Mouse (Mus musculus) left cerebral cortex, adult 11 months (tissue): ENCODE measurements at regions not wholly inside any gene's neighbourhood (a gene's known extent, or its start where the extent isn't known, plus 50 kb on each side); places are given as distances from the start of the nearest gene placed in this dataset.

Experiments used
- DNase-seq: peaks from one replicate; pipeline ENCODE4 v3.0.0; 2022; ENCODE audit warnings: low spot score

DNA sequence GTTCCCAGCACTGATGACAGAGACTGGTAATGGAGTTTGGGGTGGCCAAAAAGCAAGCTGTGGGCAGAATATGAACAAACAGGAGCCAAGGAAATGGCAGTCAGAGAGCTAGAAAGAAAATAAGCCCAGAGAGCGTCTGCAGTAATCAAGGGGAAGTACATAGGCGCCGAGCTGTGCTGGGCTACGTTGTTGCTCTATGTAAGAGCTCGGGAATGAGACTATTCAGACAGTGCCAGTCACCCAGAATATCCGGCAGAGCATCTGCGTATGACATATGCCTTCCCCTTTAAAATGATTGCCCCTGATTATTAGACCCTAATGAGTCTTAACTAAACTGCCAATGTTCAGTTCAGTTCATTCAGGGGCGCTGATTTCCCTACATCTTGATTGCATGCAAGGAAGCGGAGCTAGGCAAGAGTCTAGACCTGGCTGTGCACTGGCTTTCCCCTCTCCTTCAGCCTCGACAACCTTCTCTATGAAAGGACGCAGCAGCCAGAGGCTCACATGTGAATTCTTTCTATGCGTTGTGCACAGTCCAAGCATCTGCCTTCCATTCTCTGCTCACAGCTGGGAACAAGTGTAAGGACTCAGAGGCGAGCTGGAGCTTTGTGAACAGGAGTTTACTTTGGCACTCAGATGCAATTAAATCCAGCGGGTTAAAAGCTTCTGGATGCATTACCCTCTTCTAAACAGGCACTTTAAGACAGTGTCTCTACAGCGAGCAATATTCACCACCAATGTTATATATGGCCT, 125.7 kb upstream of the Gdf10 start:
- no peak for DNase-seq

DNA sequence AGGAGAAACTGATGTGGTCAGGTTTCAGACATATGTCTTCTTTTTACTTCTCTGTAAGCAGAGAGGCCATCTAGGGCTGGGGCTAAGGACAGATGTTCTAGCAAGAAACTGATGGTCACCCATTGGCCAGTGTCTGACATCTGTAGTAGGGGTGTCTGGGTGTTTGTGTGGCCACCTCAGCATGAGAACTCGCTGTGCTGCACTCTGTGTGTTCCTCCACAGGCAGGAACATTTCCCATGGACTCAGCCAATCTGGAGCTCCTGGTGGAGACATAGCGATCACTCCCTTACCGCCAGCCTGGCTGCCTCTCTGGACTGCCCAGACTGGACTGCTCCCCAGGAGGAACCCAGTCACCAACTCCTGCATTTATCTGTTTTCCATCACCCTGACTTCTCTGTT, 119.1 kb upstream of the Gdf10 start:
- no peak for DNase-seq

DNA sequence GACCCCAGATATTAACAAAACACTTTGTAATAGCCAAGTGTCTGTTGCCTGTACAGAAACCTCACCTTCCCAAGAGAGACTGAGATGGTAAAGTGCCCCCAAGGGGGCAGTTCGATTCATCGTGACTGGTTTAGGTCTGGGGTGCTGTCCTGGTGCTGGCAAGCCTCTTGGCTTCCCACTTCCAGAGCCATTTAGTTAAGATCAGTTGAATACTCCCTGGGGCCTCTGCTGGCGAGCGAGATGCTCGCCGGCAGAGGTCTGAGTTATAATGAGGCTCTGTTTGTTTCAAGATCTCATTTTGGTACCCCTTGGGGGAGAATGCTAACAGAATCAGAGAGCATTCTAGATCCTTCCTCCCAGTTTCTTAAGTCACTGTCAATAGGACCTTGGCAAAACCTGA, 118.7 kb upstream of the Gdf10 start:
- no peak for DNase-seq

DNA sequence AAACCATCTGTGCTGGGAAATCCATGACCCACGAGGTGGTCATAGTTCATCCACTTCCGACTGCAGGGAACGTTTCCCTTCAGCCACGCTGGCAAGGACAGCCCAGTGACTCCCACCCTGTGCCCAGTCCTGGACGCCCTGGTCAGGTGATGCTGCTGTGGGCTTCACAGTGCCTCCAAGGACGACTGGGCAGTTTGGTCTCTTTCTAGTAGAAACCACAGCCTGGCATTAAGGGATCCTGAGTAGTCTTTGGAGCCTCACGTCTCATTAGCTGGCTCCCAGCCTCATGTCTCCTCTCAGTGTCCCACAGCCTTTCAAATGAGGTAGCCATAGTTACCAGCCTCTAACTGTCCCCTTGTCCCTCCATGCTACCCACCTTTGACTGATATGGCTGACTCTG, 116.2 kb upstream of the Gdf10 start:
- no peak for DNase-seq

DNA sequence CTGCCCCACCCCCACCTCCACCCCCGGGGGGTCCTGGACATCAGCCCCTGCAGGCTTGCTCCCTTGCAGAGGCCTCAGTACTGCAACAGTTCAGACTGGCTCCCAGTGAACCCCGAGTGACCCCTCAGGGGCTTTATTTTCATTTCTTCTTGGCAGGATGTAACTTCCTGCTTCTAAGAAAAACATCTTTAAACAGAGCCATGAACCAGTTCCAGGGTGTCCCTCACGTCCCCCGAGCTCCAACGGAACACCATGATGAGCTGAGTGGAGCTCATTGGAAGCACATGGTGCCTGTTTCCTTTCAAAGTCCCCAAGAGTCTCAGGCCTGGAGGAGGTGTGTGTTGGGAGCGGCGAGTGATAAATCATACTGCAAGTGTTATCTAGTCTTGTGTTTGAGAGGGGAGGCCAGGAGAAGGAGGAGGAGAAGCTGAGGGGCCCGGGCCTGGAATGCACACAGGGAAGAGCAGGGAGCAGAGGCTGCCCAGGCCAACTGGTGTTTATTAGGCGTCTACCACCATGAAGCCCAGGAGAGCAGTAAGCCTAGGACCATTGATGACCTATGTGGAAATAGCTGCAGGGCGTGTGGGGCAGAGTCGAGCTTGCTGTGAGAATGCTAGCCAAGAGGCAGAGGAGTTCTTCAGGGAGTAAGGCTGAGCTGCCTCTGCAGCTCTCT, 114.7 kb upstream of the Gdf10 start:
- no peak for DNase-seq

DNA sequence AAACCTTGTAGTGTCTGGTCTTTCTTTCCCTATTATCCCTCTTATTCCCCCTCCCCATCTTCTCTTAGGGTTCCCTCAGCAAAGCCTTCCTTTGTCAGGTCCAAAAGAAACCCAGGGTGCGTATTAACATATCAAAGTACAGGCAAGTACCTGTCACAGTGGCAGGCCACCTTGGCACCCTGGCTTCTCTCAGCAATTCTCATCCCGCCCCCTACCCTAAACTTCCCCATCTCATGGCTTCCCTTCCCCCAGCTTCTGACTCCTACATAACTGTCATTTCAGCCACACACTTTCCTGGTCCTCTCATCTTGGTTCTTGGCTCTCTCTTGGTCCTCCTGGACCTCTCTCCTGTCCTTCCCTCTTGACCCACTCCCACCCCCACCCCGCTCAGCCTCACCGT, 112.8 kb upstream of the Gdf10 start:
- no peak for DNase-seq

DNA sequence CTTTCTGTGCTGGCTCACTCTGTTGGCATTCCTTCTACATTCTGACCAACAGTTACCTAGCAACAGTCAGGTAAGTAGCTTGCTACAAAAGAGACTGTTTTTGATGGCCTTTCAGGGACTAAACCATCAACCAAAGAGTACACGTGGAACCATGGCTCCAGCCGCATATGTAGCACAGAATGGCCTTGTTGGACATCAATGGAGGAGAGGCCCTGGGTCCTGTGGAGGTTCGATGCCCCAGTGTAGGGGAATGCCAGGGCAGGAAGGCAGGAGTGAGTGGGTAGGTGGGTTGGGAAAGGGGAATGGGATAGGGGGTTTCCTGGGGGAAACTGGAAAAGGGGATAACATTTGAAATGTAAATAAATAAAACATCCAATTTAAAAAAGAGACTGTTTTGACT, 112.1 kb upstream of the Gdf10 start:
- DNase-seq = no peak

DNA sequence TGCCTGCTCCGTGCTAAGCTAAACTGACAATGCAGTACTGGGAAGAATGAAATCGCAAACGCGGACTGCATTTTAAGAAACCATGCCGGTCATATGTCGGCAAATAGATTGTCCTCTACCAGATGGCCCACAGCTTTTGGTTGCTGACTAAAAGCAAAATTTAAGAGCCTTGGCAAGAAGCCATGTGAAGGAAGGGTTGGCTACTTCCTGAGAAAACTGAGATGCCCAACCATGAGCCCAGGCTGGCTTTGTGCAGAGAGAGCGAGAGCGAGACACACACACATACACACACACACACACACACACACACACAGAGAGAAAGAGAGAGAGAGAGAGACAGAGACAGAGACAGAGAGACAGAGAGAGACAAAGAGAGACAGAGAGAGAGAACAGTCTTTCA, 111.1 kb upstream of the Gdf10 start:
- DNase-seq = no peak

DNA sequence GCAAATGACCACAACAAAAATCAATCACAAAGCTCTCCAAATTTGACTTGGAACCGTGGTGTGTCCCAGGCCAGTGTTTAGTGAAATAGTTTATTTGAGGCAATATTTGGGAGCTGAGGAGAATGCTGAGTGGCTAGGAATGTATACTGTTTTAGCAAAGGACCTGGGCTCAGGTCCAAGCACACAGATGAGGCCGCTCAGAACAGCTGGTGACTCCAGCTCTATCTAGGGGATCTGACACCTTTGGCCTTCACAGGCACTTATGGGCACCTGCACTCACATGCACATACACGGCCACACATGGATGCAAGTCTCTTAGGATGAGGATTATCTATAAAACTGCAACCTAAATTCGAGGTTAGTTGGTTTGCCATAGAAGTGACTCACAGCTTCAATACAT, 110.6 kb upstream of the Gdf10 start:
- no peak for DNase-seq

DNA sequence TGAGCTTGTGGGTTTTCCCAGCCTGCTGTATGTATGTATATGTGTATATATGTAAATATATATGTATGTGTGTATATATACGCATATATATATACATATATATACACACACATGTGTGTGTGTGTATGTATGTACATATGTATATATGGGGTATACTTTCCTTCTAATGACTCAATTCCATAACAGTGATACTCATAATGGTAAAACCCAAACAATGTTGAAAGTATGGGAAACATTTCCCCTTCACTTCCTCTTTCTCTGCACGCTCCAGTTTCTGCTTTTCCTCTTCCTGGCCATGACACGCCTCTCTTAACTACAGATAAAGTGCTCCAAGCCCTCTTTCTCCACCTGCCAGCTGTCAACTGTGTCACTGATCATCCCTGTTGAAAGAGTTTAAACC, 110.1 kb upstream of the Gdf10 start:
- no peak for DNase-seq

DNA sequence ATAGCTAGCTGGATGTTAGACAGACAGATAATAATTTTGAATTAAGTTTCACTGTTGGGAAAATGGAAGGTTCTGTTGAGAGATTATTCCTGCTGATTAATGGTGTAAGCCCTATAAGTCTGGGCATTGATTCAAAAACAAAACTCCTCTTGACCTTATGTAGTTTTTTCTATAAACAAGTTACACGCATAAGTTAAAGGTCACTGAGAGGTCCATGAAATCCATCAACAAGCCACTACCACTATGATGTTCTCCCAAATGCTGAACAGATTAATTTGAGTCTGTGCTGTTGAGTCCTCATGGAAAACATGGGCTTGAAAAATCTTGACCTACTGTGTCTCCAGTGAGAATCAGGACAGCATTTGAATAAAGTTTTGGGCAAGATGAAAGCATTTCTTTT, 109.3 kb upstream of the Gdf10 start:
- no peak for DNase-seq

DNA sequence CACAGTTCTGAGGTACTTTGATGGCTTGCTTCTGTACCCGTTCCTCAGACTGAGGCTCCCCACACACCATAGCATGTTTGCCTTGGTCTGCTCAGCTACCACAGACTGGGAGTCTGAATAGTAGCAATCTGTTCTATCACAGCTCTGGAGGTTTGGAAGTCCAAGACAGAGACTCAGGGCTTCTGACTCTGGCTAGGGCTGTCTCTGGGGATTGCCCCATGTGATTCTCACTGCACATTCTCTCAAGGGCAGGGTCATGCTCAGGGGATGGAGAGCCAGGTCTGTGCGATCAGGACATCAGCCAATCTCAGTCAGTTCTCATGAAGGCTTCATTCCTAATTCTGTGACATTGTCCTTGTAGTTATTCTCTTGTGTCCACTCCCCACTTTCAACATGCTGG, 108.8 kb upstream of the Gdf10 start:
- no peak for DNase-seq

DNA sequence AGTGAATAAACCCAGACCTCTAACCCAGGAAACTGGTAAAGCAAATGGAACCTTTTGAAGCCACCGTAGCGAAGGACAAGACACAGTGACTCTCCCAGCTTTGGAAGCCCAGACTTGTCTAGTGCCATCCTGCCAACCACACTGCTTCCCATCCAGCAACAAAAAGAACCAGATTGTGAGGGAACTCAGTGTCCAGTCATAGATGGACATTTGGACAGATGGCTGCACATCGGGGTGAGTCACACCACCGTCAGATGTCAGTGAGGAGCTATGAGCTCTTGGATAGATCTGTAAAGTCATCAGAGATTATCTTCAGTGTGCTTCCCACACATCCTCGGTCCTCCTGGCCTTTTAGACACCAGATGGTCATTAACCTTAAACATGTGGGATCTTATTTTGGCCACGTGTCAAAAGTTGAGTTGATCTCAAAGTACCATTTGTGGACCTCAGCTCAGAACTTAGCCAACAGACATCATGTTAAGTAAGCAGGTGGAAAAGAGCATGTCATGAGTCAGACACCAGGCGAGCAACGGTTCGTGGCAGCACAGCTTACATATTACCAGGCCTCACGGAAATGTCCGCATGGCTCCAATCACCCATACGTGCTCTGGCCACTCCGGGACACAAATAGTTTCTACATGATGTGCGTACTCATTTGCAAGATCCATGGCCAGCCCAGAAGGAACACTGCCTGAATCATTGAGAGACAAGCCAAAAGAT, 102.7 kb upstream of the Gdf10 start:
- no peak for DNase-seq

DNA sequence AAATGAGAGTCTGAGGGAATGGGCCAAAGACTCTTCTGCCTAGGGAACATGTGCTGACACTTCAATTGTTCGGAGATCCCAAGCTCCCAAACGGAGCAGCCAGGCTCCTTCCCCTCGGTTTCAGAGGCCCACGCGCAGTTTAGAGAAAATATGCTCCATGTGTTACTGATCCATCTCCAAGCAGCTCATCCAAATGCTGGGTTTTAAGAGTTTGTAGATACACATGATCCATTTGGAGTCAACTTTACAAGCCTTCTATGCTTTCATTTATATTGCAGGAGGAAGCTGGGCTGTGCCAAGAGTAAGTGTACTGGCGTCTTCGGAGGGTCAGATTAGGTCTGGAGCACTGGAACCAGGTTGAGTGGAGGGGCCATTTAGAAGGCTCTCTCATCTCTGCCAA, 102.0 kb upstream of the Gdf10 start:
- no peak for DNase-seq

DNA sequence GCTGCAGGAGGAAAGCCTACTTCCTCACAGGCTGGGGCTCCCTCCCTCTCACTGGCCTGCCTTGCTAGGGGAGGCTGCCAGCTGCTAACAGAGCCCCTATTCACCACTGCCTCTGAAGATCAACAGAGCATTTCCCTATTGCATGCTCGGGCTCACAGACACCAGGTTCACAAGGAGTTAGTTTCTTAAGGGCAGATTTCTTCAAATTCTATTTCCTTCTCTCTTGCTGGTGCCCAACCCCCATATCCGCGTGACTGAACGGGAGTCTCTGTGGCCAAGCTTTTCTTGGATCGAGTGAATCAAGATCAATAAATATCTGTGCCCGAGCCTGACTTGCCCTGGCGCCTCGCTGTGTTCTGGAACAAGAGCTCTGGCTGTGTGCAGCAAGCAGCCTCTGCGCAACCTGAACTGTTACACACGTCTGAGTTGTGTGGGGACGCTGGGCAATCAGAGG, 98.9 kb upstream of the Gdf10 start:
- peak; percentile 28 for DNase-seq

DNA sequence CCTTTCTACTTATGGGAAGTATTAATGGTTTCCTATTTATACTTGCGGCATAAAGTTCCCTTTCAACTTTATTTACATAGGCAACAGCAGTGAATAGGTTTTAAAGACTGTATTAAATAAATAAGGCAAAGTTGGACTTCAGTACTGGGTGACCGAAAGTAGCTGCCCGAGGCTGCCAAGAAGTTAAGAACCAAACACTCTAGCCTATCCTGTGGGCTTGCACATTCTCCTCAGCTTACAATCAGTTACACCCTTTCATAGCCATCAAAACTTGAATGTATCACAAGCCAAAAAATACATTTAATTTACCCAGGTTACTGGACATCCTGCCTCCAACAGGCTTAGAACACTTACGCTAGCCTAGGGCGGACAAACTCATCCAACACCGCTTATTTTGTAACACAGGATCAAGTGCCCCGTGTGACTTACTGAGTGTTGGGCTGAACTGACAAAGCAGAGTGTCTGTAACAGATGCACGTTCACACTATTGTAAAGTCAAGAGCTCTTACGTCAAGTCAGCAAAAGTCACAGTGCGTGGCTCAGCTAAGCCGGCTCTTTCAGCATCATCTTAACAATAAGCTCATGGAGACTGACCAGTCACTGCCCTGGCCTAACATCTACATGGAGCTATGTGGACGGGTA, 97.3 kb upstream of the Gdf10 start:
- no peak for DNase-seq

DNA sequence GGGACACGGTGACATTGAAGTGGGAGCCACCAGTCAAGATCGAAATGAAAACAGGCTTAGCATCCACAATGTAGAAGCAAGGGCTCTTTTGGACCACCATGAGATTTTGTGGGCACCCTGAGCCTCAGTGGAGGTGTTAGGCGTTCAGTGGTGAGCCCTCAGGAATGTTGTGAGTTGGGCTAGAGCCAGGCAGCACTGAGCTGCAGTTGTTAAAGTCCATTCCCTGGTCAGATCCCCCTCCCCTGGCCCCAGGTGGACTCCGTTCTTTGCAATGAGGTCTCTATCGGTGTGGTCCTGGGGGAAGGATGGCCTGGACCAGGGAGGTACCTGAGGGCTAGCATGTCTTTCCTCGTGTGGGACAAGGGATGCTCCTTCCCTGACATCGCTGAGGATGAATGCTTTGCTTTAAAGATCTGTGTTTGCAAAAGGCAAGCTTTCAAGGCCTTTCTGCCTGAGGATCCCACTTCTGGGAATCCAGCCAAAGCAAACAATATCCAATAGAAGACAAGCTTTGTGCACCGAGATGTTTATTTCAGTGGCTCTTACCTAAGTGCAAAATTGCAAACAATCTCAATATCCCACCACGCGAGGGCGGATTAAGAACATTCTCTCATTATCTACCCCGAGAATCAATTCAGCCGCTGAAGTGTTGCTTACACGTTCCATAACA, 90.6 kb upstream of the Gdf10 start:
- no peak for DNase-seq

DNA sequence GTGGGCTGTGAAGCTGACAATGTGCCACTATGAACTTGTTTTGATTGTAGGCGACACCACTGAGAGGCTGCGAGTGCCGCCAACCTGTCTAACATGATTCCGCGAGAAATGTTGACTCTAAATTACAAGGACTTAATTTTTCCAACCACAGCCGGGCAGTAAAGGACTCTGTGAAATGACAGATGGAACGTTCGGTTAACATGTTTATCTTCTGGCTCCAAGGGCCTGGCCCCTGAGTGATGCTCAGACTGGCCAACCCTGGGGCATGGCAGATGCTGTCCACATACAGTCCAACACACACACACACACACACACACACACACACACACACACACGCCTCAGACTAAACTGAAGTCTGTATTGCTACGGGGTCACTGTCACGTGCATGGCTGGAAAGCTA, 87.0 kb upstream of the Gdf10 start:
- no peak for DNase-seq

DNA sequence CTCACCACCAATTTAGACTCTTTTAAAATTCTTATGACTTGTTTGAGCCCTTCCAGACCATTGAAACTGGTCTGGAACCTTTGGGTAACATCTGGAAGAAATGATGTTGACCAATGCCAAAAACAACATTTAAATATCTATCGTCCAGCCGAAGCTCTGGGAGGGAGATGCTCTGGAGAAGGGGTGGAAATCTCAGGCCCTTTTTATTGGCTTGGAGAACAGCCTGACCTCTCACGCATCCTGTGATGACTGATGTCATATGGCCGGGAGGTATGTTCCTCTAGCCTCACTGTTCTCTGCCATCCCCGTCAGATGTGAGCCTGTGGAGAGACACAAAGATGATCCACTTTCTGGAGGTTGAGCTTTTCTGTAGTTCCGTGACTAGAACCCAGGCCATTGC, 81.6 kb upstream of the Gdf10 start:
- DNase-seq = no peak

DNA sequence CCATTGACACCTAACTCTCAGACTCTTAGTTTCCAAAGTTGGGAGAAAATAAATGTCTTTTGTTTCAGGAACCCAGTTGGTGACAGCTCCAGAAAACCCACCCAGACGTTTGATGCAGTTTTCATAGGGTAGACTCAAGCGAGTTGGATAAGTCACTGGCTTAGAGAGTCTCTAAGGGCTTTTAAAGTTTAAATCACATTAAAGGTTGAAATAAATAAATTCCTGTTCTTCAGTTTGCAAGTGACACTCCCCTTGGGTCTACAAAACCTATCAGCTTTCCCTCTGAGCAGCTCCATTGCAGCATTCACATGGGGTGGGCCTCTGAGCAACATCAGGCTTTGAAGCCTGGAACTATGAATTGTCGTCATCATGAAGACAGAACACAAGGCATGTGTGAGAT, 69.9 kb upstream of the Gdf10 start:
- DNase-seq = no peak

DNA sequence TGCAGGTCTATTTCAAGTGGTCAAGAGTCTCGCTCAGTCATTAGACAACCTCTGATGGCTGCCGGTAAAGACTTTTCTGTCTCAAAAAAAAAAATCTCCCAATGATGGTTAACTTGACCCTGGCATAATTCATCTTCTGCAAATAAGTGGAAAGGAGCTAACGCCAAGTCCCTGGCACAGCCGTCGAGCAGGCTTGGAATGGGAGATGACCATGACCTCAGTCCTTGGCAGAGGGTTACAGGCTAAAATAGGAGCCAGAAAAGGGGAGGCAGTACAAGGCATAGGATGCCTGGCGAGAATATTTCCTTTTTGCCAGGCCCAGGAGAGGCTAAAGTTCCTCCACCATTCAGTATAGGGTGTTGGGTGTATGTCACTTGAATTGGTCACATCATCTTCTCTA, 69.2 kb upstream of the Gdf10 start:
- DNase-seq = no peak

DNA sequence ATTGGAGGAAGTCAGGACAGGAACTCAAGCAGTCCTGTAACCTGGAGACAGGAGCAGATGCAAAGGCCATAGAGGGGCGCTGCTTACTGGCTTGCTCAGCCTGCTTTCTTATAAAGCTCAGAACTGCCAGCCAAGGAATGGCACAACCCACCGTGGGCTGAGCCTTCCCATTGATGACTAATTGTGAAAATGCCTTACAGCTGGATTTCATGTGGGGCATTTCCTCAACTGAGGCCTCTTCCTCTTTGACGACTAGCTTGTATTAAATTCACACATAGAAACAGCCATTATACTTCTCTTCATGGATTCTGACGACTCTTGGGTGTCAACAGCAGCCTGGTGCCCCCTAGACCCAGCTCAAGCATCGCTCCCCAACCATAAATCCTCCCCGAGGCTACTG, 66.4 kb upstream of the Gdf10 start:
- DNase-seq = no peak
